Mouse (Mus musculus) embryonic facial prominence, embryonic 13.5 days (tissue): ENCODE measurements around the gene Msl2. TPM values are rescaled to one million over a fixed set of nuclear protein-coding genes. Genes with fewer than 3 reads are reported as not detected.

Experiments used
- ATAC-seq: fragments of 200-750 bp; cut with Nextera tagmentation; 2 replicates; pipeline ENCODE4 v1.8.0; 2017; ENCODE audit warnings: low read depth; ENCODE audit not compliant: insufficient number of reproducible peaks, insufficient read depth, low FRiP score, low TSS enrichment
- H3K27ac ChIP-seq: fragments of 300-500 bp; sonication (generic); 2 replicates; pipeline ENCODE4 v1.5.1; 2015; ENCODE audit warnings: moderate library complexity, mild to moderate bottlenecking, inconsistent platforms
- H3K27me3 ChIP-seq: fragments of 300-500 bp; sonication (generic); 2 replicates; pipeline ENCODE4 v1.6.1; 2015; ENCODE audit warnings: mild to moderate bottlenecking, inconsistent platforms
- H3K36me3 ChIP-seq: fragments of 300-500 bp; sonication (generic); 2 replicates; pipeline ENCODE4 v1.6.1; 2015; ENCODE audit warnings: mild to moderate bottlenecking, inconsistent platforms
- H3K4me1 ChIP-seq: fragments of 300-500 bp; sonication (generic); 2 replicates; pipeline ENCODE4 v1.6.1; 2015; ENCODE audit warnings: inconsistent platforms
- H3K4me2 ChIP-seq: fragments of 300-500 bp; sonication (generic); 2 replicates; pipeline ENCODE4 v1.6.1; 2015; ENCODE audit warnings: moderate library complexity, mild to moderate bottlenecking, inconsistent platforms
- H3K4me3 ChIP-seq: fragments of 300-500 bp; sonication (generic); 2 replicates; pipeline ENCODE4 v1.5.1; 2015; ENCODE audit warnings: mild to moderate bottlenecking, inconsistent platforms
- H3K9ac ChIP-seq: fragments of 300-500 bp; sonication (generic); 2 replicates; pipeline ENCODE4 v1.6.1; 2015; ENCODE audit warnings: mild to moderate bottlenecking, inconsistent platforms
- H3K9me3 ChIP-seq: fragments of 300-500 bp; sonication (generic); 2 replicates; pipeline ENCODE4 v1.6.1; 2016; ENCODE audit warnings: inconsistent platforms
- WGBS: fragments of 180-500 bp; shearing (Covaris S2); methylation state at CpG from one replicate; pipeline ENCODE4 v1.1.7; 2015; ENCODE audit warnings: mixed read lengths; 5-methylcytosine and 5-hydroxymethylcytosine counted together
- polyA plus RNA-seq: library from polyadenylated mRNA; unstranded; fragments of >200 nt; fragmentation: Nextera tagmentation; extraction: Ambion mirVana; gene quantifications from 2 replicates; pipeline ENCODE4 v1.2.1, GENCODE M21; 2015

Gene Msl2
- polyA plus RNA-seq, result 6.3 and 6.4 TPM in 2 replicates

DNA sequence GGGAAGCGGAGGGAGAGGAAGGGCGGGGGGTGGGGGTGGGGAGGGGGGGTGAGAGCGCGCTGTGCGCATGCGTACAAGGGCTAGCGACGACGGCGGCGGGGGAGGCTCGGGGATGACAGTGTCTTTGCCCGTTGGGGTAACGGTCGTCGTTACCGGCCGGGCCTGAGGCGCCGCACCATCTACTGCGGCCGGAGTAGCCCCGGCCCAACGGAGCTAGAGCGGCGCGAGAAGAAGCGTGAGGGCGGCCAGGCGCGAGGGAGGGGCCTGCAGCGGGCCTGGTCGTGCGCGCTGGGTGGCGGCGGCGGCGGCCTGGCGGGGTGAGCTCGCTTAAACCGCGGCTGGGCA lies at the start of gene Msl2:
TSS of gene Msl2 (plus strand) at position 115 of the 345 bp plus-strand sequence.
- H3K27ac ChIP-seq, result peak within 1 kb of the TSS; percentile 100
- peak within 1 kb of the TSS; percentile 99 for H3K9ac ChIP-seq
- H3K4me1 ChIP-seq, result peaks cover 16% of the 10 kb centered on the region
- no peaks in the 10 kb centered on the region for H3K36me3 ChIP-seq
- peak within 1 kb of the TSS; percentile 85 for H3K4me2 ChIP-seq
- peak; percentile 56 for ATAC-seq
- H3K4me3 ChIP-seq, result peak within 1 kb of the TSS; percentile 95
- WGBS, result under 1% methylated on average over 34 of the region's 43 CpGs
- no peaks in the 10 kb centered on the region for H3K9me3 ChIP-seq
- no peaks in the 10 kb centered on the region for H3K27me3 ChIP-seq

GRCm38 (mm10) chr9:101033761-101034447 lies 40.0 kb upstream of the Msl2 start:
- Histone ChIP-seq H3K27me3 (no peaks in the 10 kb centered on the region), H3K27ac (peak overlapping the region; percentile 98), H3K36me3 (peaks cover 7% of the 10 kb centered on the region), H3K4me3 (peak overlapping the region; percentile 51), H3K4me2 (peak overlapping the region; percentile 67), H3K4me1 (peaks cover 10% of the 10 kb centered on the region), H3K9me3 (no peaks in the 10 kb centered on the region), H3K9ac (peak overlapping the region; percentile 75)
- WGBS, result 4% methylated on average over 14 of the region's 14 CpGs
- no peak for ATAC-seq

DNA sequence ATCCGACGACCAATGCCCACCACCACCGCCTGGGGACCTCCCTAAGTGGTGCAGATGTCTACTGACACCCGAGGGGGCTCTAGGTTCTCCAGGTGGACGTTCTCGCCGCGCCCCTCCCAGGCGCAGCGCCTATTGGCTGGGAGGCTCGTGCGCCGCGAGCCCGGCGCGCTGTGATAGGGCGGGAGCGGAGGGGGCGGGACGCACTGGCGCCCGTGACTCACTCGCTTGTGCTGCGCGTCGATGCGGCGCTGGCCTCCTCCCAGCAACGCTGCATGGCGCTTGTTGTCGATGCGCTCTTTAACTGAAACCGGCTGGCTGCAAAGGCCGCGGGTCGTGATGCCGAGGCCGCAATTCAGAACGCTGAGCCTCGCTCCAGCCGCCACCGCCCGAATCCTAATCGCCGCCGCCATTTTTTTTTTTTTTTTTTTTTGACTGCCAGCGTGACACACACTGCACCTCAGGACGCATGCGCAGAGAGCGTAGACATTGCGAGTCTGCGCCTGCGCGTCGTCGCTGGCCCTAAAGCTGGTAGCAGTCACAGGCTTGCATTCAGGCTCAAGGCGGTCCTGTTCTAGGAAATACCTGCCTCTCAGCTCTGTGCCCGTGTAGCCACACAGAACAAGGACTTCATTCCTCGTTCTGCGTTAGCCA lies 39.3 kb upstream of the Msl2 start, which contains the start of gene Pccb:
TSS of gene Pccb (minus strand) at position 451 of the 651 bp plus-strand sequence.
- peak; percentile 95 for ATAC-seq
- Histone ChIP-seq H3K9me3 (no peaks in the 10 kb centered on the region), H3K27me3 (no peaks in the 10 kb centered on the region), H3K4me2 (peak within 1 kb of the TSS; percentile 67), H3K36me3 (0 out of 2 replicates have a peak, but pooled peaks cover 2% of the 10 kb centered on the region), H3K4me1 (peaks cover 10% of the 10 kb centered on the region), H3K4me3 (peak within 1 kb of the TSS; percentile 51), H3K27ac (peak within 1 kb of the TSS; percentile 98), H3K9ac (peak within 1 kb of the TSS; percentile 75)
- WGBS, result under 1% methylated on average over 61 of the region's 61 CpGs

DNA sequence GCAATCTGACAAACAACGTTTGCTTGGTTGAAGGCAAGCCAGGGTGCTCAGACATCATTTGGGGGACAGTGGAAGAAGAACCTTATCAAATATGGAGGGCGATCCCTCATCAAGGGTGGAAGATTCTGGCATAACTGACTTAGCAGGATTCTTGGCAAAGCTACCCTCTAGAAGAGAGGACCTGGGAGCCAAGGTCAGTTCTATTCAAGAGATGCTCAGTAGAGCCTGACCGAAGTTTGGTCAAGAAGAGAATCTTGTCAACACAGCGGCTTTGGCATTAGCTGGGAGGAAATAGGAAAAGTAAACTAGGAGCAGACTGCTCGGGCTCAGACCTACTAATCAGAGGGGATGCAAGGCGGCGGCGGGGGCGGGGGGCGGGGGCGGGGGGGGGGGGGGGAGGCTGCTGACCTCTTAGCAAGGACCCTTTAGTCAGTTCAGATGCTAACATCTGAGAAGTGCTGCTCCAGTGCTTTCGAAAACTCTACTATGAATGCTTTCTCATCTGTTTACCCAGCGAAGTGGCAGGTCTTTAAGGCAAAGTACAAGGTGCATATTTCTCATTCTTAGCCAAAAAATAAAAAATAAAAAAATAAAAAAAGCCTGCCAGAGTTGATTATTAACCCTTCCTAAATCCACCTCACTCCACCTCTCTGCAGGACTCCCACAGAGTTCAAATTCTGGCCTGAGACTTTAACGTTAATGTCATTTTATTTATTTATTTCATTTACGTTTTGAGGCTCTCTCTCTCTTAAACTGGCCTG lies 37.9 kb upstream of the Msl2 start:
- H3K27ac ChIP-seq, result no peak overlapping the region
- WGBS, result 86% methylated on average over 13 of the region's 15 CpGs

DNA sequence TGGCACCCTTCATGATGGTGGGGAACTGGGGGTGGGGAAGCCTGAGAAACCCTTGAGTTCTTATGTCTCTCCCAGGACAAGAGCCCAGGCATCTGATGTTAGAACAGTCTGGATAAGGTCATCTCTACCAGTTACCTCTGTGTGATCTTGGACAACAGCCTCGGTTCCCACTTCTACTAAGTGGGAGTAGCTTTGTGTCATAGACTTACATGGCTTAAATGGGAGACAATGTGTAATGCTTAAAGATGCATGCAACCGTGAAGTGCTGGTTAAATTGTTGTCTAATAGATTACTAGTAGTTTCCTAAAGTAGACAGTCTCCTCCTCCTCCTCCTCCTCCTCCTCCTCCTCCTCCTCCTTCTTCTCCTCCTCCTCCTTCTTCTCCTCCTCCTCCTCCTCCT lies 37.0 kb upstream of the Msl2 start:
- H3K27ac ChIP-seq, result no peak overlapping the region
- H3K4me3 ChIP-seq, result no peak overlapping the region
- 0 out of 2 replicates have a peak, but pooled peaks cover under 1% of the 10 kb centered on the region for H3K36me3 ChIP-seq
- no peaks in the 10 kb centered on the region for H3K27me3 ChIP-seq
- no peak overlapping the region for H3K9ac ChIP-seq
- peaks cover 10% of the 10 kb centered on the region for H3K4me1 ChIP-seq
- WGBS, result 86% methylated on average over 2 of the region's 2 CpGs
- ATAC-seq, result no peak
- H3K9me3 ChIP-seq, result no peaks in the 10 kb centered on the region
- H3K4me2 ChIP-seq, result no peak overlapping the region

More for the DNA sequence above, 37.9 kb upstream of the Msl2 start:
- Histone ChIP-seq H3K9me3 (no peaks in the 10 kb centered on the region), H3K4me1 (peaks cover 10% of the 10 kb centered on the region), H3K4me2 (no peak overlapping the region), H3K9ac (no peak overlapping the region), H3K4me3 (no peak overlapping the region), H3K36me3 (0 out of 2 replicates have a peak, but pooled peaks cover 2% of the 10 kb centered on the region), H3K27me3 (no peaks in the 10 kb centered on the region)
- no peak for ATAC-seq

DNA sequence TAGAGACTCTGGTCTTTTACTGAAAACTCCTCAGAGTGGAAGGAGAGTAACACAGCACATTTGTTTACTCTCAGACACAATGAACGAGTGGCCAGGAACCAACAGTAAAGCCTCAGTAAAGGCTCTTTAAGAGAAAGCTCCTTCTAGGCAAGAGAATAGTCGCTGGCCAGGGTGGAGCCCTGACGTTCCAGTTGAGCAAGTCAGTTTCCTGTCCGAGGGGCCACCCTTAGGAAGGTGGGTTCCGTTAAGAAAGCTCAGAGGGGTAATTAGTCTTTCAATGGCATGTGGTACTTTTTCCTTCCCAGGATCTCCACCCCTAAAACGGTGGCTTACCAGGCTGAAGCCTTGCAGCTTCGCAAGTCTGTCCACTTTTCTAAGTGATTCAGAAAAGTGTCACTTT lies 36.5 kb upstream of the Msl2 start:
- Histone ChIP-seq H3K9ac (no peak overlapping the region), H3K27me3 (no peaks in the 10 kb centered on the region), H3K36me3 (no peaks in the 10 kb centered on the region), H3K4me2 (no peak overlapping the region), H3K4me3 (no peak overlapping the region), H3K9me3 (no peaks in the 10 kb centered on the region), H3K4me1 (peaks cover 10% of the 10 kb centered on the region), H3K27ac (no peak overlapping the region)
- no peak for ATAC-seq
- WGBS, result 32% methylated on average over 7 of the region's 7 CpGs

- Histone ChIP-seq H3K4me3 (no peak overlapping the region), H3K27ac (no peak overlapping the region), H3K4me1 (peaks cover 6% of the 10 kb centered on the region), H3K4me2 (no peak overlapping the region), H3K9ac (no peak overlapping the region), H3K27me3 (no peaks in the 10 kb centered on the region), H3K9me3 (no peaks in the 10 kb centered on the region), H3K36me3 (no peaks in the 10 kb centered on the region)
- ATAC-seq, result no peak
- WGBS, result 64% methylated on average over 5 of the region's 5 CpGs
These were observed 35.3 kb upstream of the Msl2 start for GRCm38 (mm10) chr9:101038634-101039033.

GRCm38 (mm10) chr9:101041508-101041907 lies 32.4 kb upstream of the Msl2 start:
- no peak overlapping the region for H3K9ac ChIP-seq
- no peak overlapping the region for H3K4me3 ChIP-seq
- H3K27me3 ChIP-seq, result no peaks in the 10 kb centered on the region
- ATAC-seq, result no peak
- no peak overlapping the region for H3K27ac ChIP-seq
- H3K4me2 ChIP-seq, result no peak overlapping the region
- 73% methylated on average over 5 of the region's 5 CpGs for WGBS
- no peaks in the 10 kb centered on the region for H3K36me3 ChIP-seq
- H3K9me3 ChIP-seq, result no peaks in the 10 kb centered on the region
- no peaks in the 10 kb centered on the region for H3K4me1 ChIP-seq

GRCm38 (mm10) chr9:101042249-101042648 lies 31.7 kb upstream of the Msl2 start:
- no peak for ATAC-seq
- no peak overlapping the region for H3K4me3 ChIP-seq
- H3K36me3 ChIP-seq, result no peaks in the 10 kb centered on the region
- H3K4me1 ChIP-seq, result no peaks in the 10 kb centered on the region
- no peak overlapping the region for H3K27ac ChIP-seq
- H3K9ac ChIP-seq, result no peak overlapping the region
- H3K27me3 ChIP-seq, result no peaks in the 10 kb centered on the region
- no peaks in the 10 kb centered on the region for H3K9me3 ChIP-seq
- WGBS, result 81% methylated on average over 9 of the region's 9 CpGs
- no peak overlapping the region for H3K4me2 ChIP-seq

DNA sequence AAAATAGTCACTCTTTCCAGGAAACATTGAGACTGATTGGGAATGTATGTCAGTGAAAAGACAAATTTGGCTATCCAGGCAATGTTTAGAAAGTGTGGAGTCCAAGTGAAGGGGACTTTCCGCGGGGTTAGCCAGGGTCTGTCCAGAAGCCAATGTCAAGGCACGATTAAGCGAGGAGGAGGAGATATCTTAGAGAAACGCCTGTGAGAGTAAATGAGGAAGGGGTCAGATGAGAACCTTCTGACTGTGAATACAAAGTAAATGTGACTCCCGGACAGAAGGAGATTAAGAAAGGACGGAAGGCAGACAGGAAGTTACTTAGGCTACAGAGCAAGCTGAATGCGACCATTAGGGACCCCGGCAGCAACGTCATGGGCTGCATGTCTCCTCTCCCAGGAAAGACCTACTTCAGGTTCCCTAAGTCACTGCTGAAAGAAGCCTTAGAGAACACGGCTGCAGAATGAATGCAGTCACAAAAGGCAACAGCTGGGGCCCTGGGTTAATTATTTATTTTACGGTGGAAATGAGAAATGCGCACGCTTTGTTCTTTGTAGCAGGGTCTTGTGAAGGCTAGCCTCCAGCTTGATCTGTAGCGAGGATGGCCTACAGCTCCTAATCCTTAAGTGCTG lies 28.1 kb upstream of the Msl2 start:
- H3K27ac ChIP-seq, result no peak overlapping the region
- ATAC-seq, result no peak
- no peaks in the 10 kb centered on the region for H3K9me3 ChIP-seq
- 67% methylated on average over 15 of the region's 15 CpGs for WGBS
- no peak overlapping the region for H3K9ac ChIP-seq
- H3K4me1 ChIP-seq, result no peaks in the 10 kb centered on the region
- no peaks in the 10 kb centered on the region for H3K27me3 ChIP-seq
- H3K4me2 ChIP-seq, result no peak overlapping the region
- no peak overlapping the region for H3K4me3 ChIP-seq
- H3K36me3 ChIP-seq, result no peaks in the 10 kb centered on the region

DNA sequence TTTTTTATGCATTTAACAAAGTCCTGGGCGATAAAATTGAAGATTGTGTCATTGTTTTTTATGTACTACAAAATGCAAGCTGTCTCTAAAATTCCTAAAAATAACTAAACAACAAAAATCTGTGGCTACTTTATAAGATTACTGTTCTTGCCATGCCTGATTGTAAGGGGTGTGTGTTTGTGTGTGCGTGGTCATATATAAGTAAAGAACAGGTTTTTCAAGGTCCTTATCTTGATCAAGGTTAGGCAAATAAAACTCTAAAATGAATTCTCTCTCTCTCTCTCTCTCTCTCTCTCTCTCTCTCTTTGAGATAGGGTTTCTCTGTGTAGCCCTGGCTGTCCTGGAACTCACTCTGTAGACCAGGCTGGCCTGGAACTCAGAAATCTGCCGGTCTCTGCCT lies 21.9 kb upstream of the Msl2 start:
- Histone ChIP-seq H3K27me3 (no peaks in the 10 kb centered on the region), H3K4me1 (no peaks in the 10 kb centered on the region), H3K4me3 (no peak overlapping the region), H3K4me2 (no peak overlapping the region), H3K27ac (no peak overlapping the region), H3K9me3 (no peaks in the 10 kb centered on the region), H3K36me3 (no peaks in the 10 kb centered on the region), H3K9ac (no peak overlapping the region)
- ATAC-seq, result no peak
- WGBS, result 84% methylated on average over 3 of the region's 3 CpGs
